Mouse (Mus musculus): ENCODE results near the gene Drd4. TPM values are rescaled to one million over a fixed set of nuclear protein-coding genes. Genes with fewer than 3 reads are reported as not detected.

The Drd4 gene
- total and polyA plus RNA-seq, 2 experiments from 2014 or later, result 0.07 TPM; not detected in 1

- peaks cover 21% of the 10 kb centered on the region for H3K4me1 ChIP-seq (ENCODE audit: control insufficient read depth, insufficient read depth)
- no peak for TF ChIP-seq EP300 (IDR thresholded peaks at IDR 0.05; ENCODE audit: low read depth)
- no peak for TF ChIP-seq CTCF (IDR thresholded peaks at IDR 0.05; ENCODE audit: low read depth)
- no peak overlapping the region for H3K9ac ChIP-seq (replicated peaks; ENCODE audit: low read depth, low read length)
- no peak overlapping the region for H3K4me3 ChIP-seq (ENCODE audit: low read depth, low read length)
- no peak for DNase-seq (ENCODE audit: low spot score)
- no peak overlapping the region for H3K4me2 ChIP-seq (ENCODE audit: low read depth, low read length)
- no peak for ATAC-seq (ENCODE audit: insufficient read depth, low read depth)
- peaks cover 18% of the 10 kb centered on the region for H3K36me3 ChIP-seq (replicated peaks; ENCODE audit: control insufficient read depth, insufficient read depth, low read length)
- no peak overlapping the region for H3K27ac ChIP-seq (ENCODE audit: low read depth)
- no peaks in the 10 kb centered on the region for H3K27me3 ChIP-seq (ENCODE audit: control insufficient read depth, insufficient read depth, low read length)
- no peaks in the 10 kb centered on the region for H3K9me3 ChIP-seq (replicated peaks; ENCODE audit: control insufficient read depth, low read length)
These were observed 38.9 kb downstream of the Drd4 start for GRCm38 (mm10) chr7:141330706-141331105.

DNA sequence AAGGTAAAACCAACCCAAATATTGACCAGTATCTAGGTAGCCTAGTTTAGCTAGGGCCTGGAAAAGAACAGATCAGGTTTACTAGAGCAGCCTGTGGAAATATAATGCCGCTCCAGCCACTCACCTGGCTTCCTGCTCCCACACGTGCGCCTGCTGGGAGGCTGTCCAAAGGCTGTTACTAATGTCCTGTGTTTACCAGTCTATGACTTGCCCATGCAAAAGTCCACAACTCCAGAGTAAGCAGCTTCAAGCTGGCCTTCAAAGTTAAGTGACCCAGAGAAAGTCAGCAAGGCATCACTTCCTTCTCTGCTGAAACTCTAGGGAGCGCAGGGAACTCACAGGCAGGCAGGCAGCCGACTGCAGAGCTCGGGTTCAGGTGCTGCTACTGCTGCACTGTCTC is 40.2 kb downstream of the Drd4 start:
- Histone ChIP-seq H3K9me3 (replicated peaks; ENCODE audit: control insufficient read depth, low read length) (no peaks in the 10 kb centered on the region), H3K27ac (ENCODE audit: low read depth) (no peak overlapping the region), H3K9ac (replicated peaks; ENCODE audit: low read depth, low read length) (no peak overlapping the region), H3K27me3 (ENCODE audit: control insufficient read depth, insufficient read depth, low read length) (no peaks in the 10 kb centered on the region), H3K4me1 (ENCODE audit: control insufficient read depth, insufficient read depth) (peaks cover 9% of the 10 kb centered on the region), H3K4me3 (ENCODE audit: low read depth, low read length) (no peak overlapping the region), H3K36me3 (replicated peaks; ENCODE audit: control insufficient read depth, insufficient read depth, low read length) (peaks cover 20% of the 10 kb centered on the region), H3K4me2 (ENCODE audit: low read depth, low read length) (no peak overlapping the region)
- WGBS, result 80% methylated on average over 6 of the region's 6 CpGs
- ATAC-seq (ENCODE audit: insufficient read depth, low read depth), result no peak
- TF ChIP-seq CTCF (IDR thresholded peaks at IDR 0.05; ENCODE audit: low read depth), result no peak
- no peak for TF ChIP-seq EP300 (IDR thresholded peaks at IDR 0.05; ENCODE audit: low read depth)
- DNase-seq (ENCODE audit: low spot score), result no peak

DNA sequence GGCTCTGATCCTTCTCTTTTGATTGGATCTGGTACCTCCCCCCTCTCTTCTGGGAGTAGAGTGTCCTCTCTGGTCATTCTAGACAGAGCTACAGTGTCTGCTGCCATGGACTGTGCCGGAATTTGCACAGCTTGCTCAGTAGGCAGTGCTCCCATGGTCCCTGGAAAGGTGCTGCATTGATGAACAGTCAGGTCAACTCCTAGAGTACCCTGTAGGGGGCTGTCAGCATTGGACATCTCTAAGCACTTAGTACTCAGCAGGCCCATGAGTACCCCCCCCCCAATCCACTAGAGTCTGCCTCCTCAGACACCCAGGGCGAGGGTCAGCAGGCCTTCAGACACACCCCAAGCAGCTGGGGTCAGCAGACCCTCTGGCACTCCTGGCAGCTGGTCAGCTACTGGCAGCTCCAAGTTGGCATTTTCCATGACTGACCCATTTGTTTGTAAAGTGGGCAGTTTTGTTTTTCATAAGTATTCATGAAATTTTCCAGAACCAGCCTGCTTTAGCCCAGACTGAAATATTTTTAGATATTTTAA is 43.3 kb downstream of the Drd4 start:
- no peaks in the 10 kb centered on the region for H3K27me3 ChIP-seq (ENCODE audit: control insufficient read depth, insufficient read depth, low read length)
- WGBS, result 77% methylated on average over 2 of the region's 2 CpGs
- H3K36me3 ChIP-seq (replicated peaks; ENCODE audit: control insufficient read depth, insufficient read depth, low read length), result peaks cover 20% of the 10 kb centered on the region
- no peaks in the 10 kb centered on the region for H3K9me3 ChIP-seq (replicated peaks; ENCODE audit: control insufficient read depth, low read length)
- no peak for DNase-seq (ENCODE audit: low spot score)
- no peaks in the 10 kb centered on the region for H3K4me1 ChIP-seq (ENCODE audit: control insufficient read depth, insufficient read depth)
- TF ChIP-seq EP300 (IDR thresholded peaks at IDR 0.05; ENCODE audit: low read depth), result no peak
- TF ChIP-seq CTCF (IDR thresholded peaks at IDR 0.05; ENCODE audit: low read depth), result no peak
- no peak overlapping the region for H3K27ac ChIP-seq (ENCODE audit: low read depth)
- ATAC-seq (ENCODE audit: insufficient read depth, low read depth), result no peak
- no peak overlapping the region for H3K4me3 ChIP-seq (ENCODE audit: low read depth, low read length)
- H3K4me2 ChIP-seq (ENCODE audit: low read depth, low read length), result no peak overlapping the region
- no peak overlapping the region for H3K9ac ChIP-seq (replicated peaks; ENCODE audit: low read depth, low read length)

DNA sequence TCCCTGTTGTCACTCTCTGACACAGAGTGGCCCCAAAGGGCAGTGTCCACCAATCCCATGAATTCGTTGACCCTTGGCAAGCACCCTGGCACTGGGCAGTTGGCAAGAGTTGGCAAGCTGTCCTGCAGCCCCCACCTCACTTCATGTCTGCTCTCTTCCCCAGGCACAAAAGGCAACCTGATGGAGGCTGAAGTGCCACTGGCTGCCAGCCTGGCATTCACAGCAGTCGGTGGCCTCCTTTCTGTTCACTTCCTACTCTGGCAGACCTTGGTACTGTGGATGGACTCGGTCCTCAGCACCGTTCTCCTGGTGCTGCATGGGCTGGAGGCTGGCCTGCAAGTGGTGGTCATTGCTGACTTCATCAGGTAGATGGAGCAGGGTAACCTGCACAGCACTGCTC is 43.9 kb downstream of the Drd4 start:
- ATAC-seq (ENCODE audit: insufficient read depth, low read depth) (no peak), DNase-seq (ENCODE audit: low spot score) (no peak)
- H3K36me3 ChIP-seq (replicated peaks; ENCODE audit: control insufficient read depth, insufficient read depth, low read length), result peaks cover 20% of the 10 kb centered on the region

DNA sequence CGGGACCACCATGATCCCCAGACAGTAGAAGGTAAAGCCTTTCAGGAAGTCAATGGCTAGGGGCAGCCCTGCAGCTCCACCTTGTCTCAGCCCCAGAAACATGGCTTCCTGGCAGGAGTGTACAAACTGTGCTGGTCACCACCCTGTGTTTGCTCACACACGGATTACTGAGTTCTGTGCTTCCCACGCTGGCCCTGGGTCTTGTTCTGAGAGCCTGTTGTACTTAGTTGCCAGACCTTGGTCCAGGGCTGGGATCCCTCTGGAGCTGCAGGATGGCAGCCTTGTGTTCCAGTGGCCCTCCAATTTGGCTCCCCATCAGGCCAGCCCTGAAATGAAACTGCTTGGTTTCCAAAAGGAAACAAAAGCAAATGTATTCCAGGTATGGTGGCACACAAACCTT is 44.5 kb downstream of the Drd4 start:
- Histone ChIP-seq H3K27me3 (ENCODE audit: control insufficient read depth, insufficient read depth, low read length) (no peaks in the 10 kb centered on the region), H3K4me3 (ENCODE audit: low read depth, low read length) (no peak overlapping the region), H3K9me3 (replicated peaks; ENCODE audit: control insufficient read depth, low read length) (no peaks in the 10 kb centered on the region), H3K36me3 (replicated peaks; ENCODE audit: control insufficient read depth, insufficient read depth, low read length) (peaks cover 20% of the 10 kb centered on the region), H3K4me1 (ENCODE audit: control insufficient read depth, insufficient read depth) (no peaks in the 10 kb centered on the region), H3K4me2 (ENCODE audit: low read depth, low read length) (no peak overlapping the region), H3K27ac (ENCODE audit: low read depth) (no peak overlapping the region), H3K9ac (replicated peaks; ENCODE audit: low read depth, low read length) (no peak overlapping the region)
- no peak for TF ChIP-seq CTCF (IDR thresholded peaks at IDR 0.05; ENCODE audit: low read depth)
- TF ChIP-seq EP300 (IDR thresholded peaks at IDR 0.05; ENCODE audit: low read depth), result no peak
- 80% methylated on average over 3 of the region's 3 CpGs for WGBS
- ATAC-seq (ENCODE audit: insufficient read depth, low read depth), result no peak
- no peak for DNase-seq (ENCODE audit: low spot score)

More for the DNA sequence above, 43.9 kb downstream of the Drd4 start:
- no peak overlapping the region for H3K4me2 ChIP-seq (ENCODE audit: low read depth, low read length)
- H3K4me1 ChIP-seq (ENCODE audit: control insufficient read depth, insufficient read depth), result no peaks in the 10 kb centered on the region
- H3K9ac ChIP-seq (replicated peaks; ENCODE audit: low read depth, low read length), result no peak overlapping the region
- H3K9me3 ChIP-seq (replicated peaks; ENCODE audit: control insufficient read depth, low read length), result no peaks in the 10 kb centered on the region
- no peaks in the 10 kb centered on the region for H3K27me3 ChIP-seq (ENCODE audit: control insufficient read depth, insufficient read depth, low read length)
- no peak overlapping the region for H3K27ac ChIP-seq (ENCODE audit: low read depth)
- no peak for TF ChIP-seq CTCF (IDR thresholded peaks at IDR 0.05; ENCODE audit: low read depth)
- no peak for TF ChIP-seq EP300 (IDR thresholded peaks at IDR 0.05; ENCODE audit: low read depth)
- WGBS, result 88% methylated on average over 4 of the region's 4 CpGs
- no peak overlapping the region for H3K4me3 ChIP-seq (ENCODE audit: low read depth, low read length)

GRCm38 (mm10) chr7:141337716-141338416 is 46.1 kb downstream of the Drd4 start:
- peaks cover 19% of the 10 kb centered on the region for H3K36me3 ChIP-seq (replicated peaks; ENCODE audit: control insufficient read depth, insufficient read depth, low read length)
- no peaks in the 10 kb centered on the region for H3K27me3 ChIP-seq (ENCODE audit: control insufficient read depth, insufficient read depth, low read length)
- no peak overlapping the region for H3K4me2 ChIP-seq (ENCODE audit: low read depth, low read length)
- no peaks in the 10 kb centered on the region for H3K4me1 ChIP-seq (ENCODE audit: control insufficient read depth, insufficient read depth)
- H3K9ac ChIP-seq (replicated peaks; ENCODE audit: low read depth, low read length), result no peak overlapping the region
- TF ChIP-seq EP300 (IDR thresholded peaks at IDR 0.05; ENCODE audit: low read depth) (no peak), CTCF (IDR thresholded peaks at IDR 0.05; ENCODE audit: low read depth) (no peak)
- H3K27ac ChIP-seq (ENCODE audit: low read depth), result no peak overlapping the region
- H3K4me3 ChIP-seq (ENCODE audit: low read depth, low read length), result no peak overlapping the region
- 65% methylated on average over 3 of the region's 3 CpGs for WGBS
- DNase-seq (ENCODE audit: low spot score) (no peak), ATAC-seq (ENCODE audit: insufficient read depth, low read depth) (0 out of 2 replicates have a peak, but pooled peaks have one; percentile 16)
- H3K9me3 ChIP-seq (replicated peaks; ENCODE audit: control insufficient read depth, low read length), result no peaks in the 10 kb centered on the region
